Mouse (Mus musculus) regulatory T cell (primary cell): ENCODE measurements around the gene Dchs1.

Experiments used
- in situ Hi-C: fragments of 300-600 bp; cut with MboI, MseI; formaldehyde crosslinking; loops from one replicate; pipeline ENCODE4 v1.15.1; 2025; ENCODE audit warnings: high pct_unique_total_duplicates

Gene Dchs1

GRCm38 (mm10) chr7:105787285-105788140 is at the start of gene Dchs1:
Gene Dchs1 (minus strand): TSS chr7:105787654.
- in situ Hi-C loops = no loop called here

GRCm38 (mm10) chr7:105824281-105824680 is 36.8 kb upstream of the Dchs1 start:
- in situ Hi-C loops = loop anchor here (25.0 kb wide), 1 partner anchor 138 kb away; the partner anchor contains the start of gene Gm4070

- in situ Hi-C loops = loop anchor here (25.0 kb wide), 1 partner anchor 144 kb away; the partner anchor contains the start of gene Gm4070
Observed at GRCm38 (mm10) chr7:105818483-105818882, 31.0 kb upstream of the Dchs1 start.

GRCm38 (mm10) chr7:105816736-105817135 is 29.3 kb upstream of the Dchs1 start:
- in situ Hi-C loops = loop anchor here (25.0 kb wide), 1 partner anchor 146 kb away; the partner anchor contains the start of gene Gm4070

GRCm38 (mm10) chr7:105813326-105813725 is 25.9 kb upstream of the Dchs1 start:
- in situ Hi-C loops = loop anchor here (5.0 to 25.0 kb wide), 3 partner anchors 66 to 171 kb away; partner anchors contain the start of genes Arfip2, Gm4070, Gm45799 and Timm10b

- in situ Hi-C loops = loop anchor here (5.0 to 25.0 kb wide), 3 partner anchors 65 to 170 kb away; partner anchors contain the start of genes Arfip2, Gm4070, Gm45799 and Timm10b
Observed at GRCm38 (mm10) chr7:105812566-105812965, 25.1 kb upstream of the Dchs1 start.

- in situ Hi-C loops = loop anchor here (5.0 to 25.0 kb wide), 3 partner anchors 64 to 169 kb away; partner anchors contain the start of genes Arfip2, Gm4070, Gm45799 and Timm10b
Observed at GRCm38 (mm10) chr7:105811516-105811915, 24.1 kb upstream of the Dchs1 start.

- in situ Hi-C loops = loop anchor here (5.0 to 25.0 kb wide), 3 partner anchors 64 to 169 kb away; partner anchors contain the start of genes Arfip2, Gm4070, Gm45799 and Timm10b
Observed at GRCm38 (mm10) chr7:105810877-105811489, 23.5 kb upstream of the Dchs1 start, which contains the start of gene Mrpl17. Gene Mrpl17 (minus strand): TSS chr7:105811099.

GRCm38 (mm10) chr7:105810280-105810876 is 22.9 kb upstream of the Dchs1 start:
- in situ Hi-C loops = loop anchor here (5.0 to 25.0 kb wide), 3 partner anchors 63 to 168 kb away; partner anchors contain the start of genes Arfip2, Gm4070, Gm45799 and Timm10b

GRCm38 (mm10) chr7:105809836-105810235 is 22.4 kb upstream of the Dchs1 start:
- in situ Hi-C loops = loop anchor here (5.0 to 25.0 kb wide), 4 partner anchors 63 to 405 kb away; partner anchors contain the start of genes Arfip2, Cnga4, Fam160a2 and Gm4070

GRCm38 (mm10) chr7:105808385-105808784 is 20.9 kb upstream of the Dchs1 start:
- in situ Hi-C loops = loop anchor here (10.0 to 25.0 kb wide), 2 partner anchors 154 to 404 kb away; partner anchors contain the start of genes Cnga4, Fam160a2 and Gm4070

- in situ Hi-C loops = loop anchor here (10.0 to 25.0 kb wide), 2 partner anchors 156 to 402 kb away; partner anchors contain the start of genes Cnga4, Fam160a2 and Gm4070
Observed at GRCm38 (mm10) chr7:105806716-105807115, 19.3 kb upstream of the Dchs1 start.

GRCm38 (mm10) chr7:105806125-105806524 is 18.7 kb upstream of the Dchs1 start:
- in situ Hi-C loops = loop anchor here (10.0 to 25.0 kb wide), 2 partner anchors 156 to 401 kb away; partner anchors contain the start of genes Cnga4, Fam160a2 and Gm4070

- in situ Hi-C loops = loop anchor here (10.0 to 25.0 kb wide), 2 partner anchors 159 to 399 kb away; partner anchors contain the start of genes Cnga4, Fam160a2 and Gm4070
Observed at GRCm38 (mm10) chr7:105803428-105803827, 16.0 kb upstream of the Dchs1 start.

GRCm38 (mm10) chr7:105802771-105803170 is 15.3 kb upstream of the Dchs1 start:
- in situ Hi-C loops = loop anchor here (10.0 to 25.0 kb wide), 2 partner anchors 160 to 398 kb away; partner anchors contain the start of genes Cnga4, Fam160a2 and Gm4070

GRCm38 (mm10) chr7:105802312-105802711 is 14.9 kb upstream of the Dchs1 start:
- in situ Hi-C loops = loop anchor here (10.0 to 25.0 kb wide), 2 partner anchors 160 to 398 kb away; partner anchors contain the start of genes Cnga4, Fam160a2 and Gm4070

- in situ Hi-C loops = no loop called here
Observed at GRCm38 (mm10) chr7:105796972-105797371, 9.5 kb upstream of the Dchs1 start.

- in situ Hi-C loops = no loop called here
Observed at GRCm38 (mm10) chr7:105795759-105796366, 8.4 kb upstream of the Dchs1 start.

- in situ Hi-C loops = no loop called here
Observed at GRCm38 (mm10) chr7:105793701-105794100, 6.2 kb upstream of the Dchs1 start.

- in situ Hi-C loops = no loop called here
Observed at GRCm38 (mm10) chr7:105791147-105791546, 3.7 kb upstream of the Dchs1 start.
